Mouse (Mus musculus): ENCODE measurements at regions not wholly inside any gene's neighbourhood (a gene's known extent, or its start where the extent isn't known, plus 50 kb on each side); places are given as distances from the start of the nearest gene placed in this dataset.

DNA sequence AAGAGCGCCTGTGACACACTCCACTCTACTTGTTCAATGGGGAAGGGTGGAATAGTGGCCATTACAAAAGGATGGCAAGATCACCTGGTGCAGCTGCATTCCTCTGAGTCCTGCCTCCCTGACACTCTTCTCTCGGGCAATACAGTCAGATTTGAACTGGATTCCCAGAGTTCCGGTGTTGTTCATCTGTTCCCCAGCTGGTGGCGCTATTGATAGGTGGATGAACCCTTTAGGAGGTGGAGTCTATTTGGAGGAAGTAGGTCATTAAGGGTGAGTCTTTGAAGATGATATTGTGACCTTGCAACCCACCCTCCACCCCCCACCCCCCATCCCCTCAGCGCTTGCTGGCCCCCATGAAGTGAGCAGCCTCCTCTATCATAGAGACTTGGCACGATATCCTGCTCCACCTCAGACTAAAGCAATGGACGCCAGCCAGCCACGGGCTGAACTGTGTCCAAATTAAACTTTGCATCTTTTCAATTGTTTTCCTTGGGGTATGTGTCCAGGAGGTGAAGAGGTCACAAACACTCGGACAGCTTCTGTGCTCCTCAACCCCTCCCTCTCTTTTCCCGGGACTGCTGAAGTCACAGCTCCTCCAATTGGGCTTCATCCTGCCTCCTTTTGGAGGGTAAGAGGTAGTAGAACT lies 138.1 kb upstream of the Mvb12b start:
- H3K27ac ChIP-seq (replicated peaks), result no peak overlapping the region
- 55% methylated on average over 10 of the region's 10 CpGs for WGBS
- ATAC-seq (ENCODE audit: low FRiP score, low TSS enrichment), result no peak
- no peaks in the 10 kb centered on the region for H3K27me3 ChIP-seq (ENCODE audit: control insufficient read depth, insufficient read depth, low read length)
- H3K9me3 ChIP-seq (ENCODE audit: control insufficient read depth, low read length), result no peaks in the 10 kb centered on the region
- no peaks in the 10 kb centered on the region for H3K4me1 ChIP-seq (replicated peaks; ENCODE audit: control insufficient read depth, insufficient read depth)
- no peak for TF ChIP-seq EP300 (optimal IDR thresholded peaks at IDR 0.05)
- peak; percentile 69 for TF ChIP-seq CTCF (IDR thresholded peaks at IDR 0.05; ENCODE audit: low read depth)
- peak; percentile 61 for DNase-seq (ENCODE audit: low spot score)
- H3K36me3 ChIP-seq (ENCODE audit: control insufficient read depth, insufficient read depth, low read length), result no peaks in the 10 kb centered on the region
- no peak overlapping the region for H3K4me2 ChIP-seq (replicated peaks; ENCODE audit: low read depth)
- no peak overlapping the region for H3K9ac ChIP-seq (ENCODE audit: low read length)
- no peak overlapping the region for H3K4me3 ChIP-seq (ENCODE audit: low read depth, low read length)

DNA sequence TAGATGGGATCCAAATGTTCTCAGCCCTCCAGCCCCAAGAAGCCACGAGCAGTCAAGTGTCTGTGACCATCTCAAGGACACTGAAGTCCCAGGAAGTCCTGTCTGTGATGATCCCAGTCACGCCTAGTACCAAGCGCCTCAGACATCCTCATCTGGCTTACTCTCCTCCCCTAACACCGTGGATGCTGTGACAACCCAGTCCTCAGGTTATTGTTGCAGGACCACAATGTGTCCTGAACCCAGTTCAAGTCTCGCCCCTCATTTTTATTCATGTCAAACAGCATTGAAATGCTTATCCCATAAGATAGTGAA lies 129.4 kb upstream of the Mvb12b start:
- 64% methylated on average over 5 of the region's 5 CpGs for WGBS
- H3K9me3 ChIP-seq (ENCODE audit: control insufficient read depth, low read length), result no peaks in the 10 kb centered on the region
- no peak for ATAC-seq (ENCODE audit: low FRiP score, low TSS enrichment)
- TF ChIP-seq CTCF (IDR thresholded peaks at IDR 0.05; ENCODE audit: low read depth) (no peak), EP300 (optimal IDR thresholded peaks at IDR 0.05) (no peak)
- H3K27me3 ChIP-seq (ENCODE audit: control insufficient read depth, insufficient read depth, low read length), result no peaks in the 10 kb centered on the region
- no peak overlapping the region for H3K4me2 ChIP-seq (replicated peaks; ENCODE audit: low read depth)
- no peak overlapping the region for H3K4me3 ChIP-seq (ENCODE audit: low read depth, low read length)
- DNase-seq (ENCODE audit: low spot score), result no peak
- no peak overlapping the region for H3K27ac ChIP-seq (replicated peaks)
- H3K36me3 ChIP-seq (ENCODE audit: control insufficient read depth, insufficient read depth, low read length), result no peaks in the 10 kb centered on the region
- no peaks in the 10 kb centered on the region for H3K4me1 ChIP-seq (replicated peaks; ENCODE audit: control insufficient read depth, insufficient read depth)
- no peak overlapping the region for H3K9ac ChIP-seq (ENCODE audit: low read length)

DNA sequence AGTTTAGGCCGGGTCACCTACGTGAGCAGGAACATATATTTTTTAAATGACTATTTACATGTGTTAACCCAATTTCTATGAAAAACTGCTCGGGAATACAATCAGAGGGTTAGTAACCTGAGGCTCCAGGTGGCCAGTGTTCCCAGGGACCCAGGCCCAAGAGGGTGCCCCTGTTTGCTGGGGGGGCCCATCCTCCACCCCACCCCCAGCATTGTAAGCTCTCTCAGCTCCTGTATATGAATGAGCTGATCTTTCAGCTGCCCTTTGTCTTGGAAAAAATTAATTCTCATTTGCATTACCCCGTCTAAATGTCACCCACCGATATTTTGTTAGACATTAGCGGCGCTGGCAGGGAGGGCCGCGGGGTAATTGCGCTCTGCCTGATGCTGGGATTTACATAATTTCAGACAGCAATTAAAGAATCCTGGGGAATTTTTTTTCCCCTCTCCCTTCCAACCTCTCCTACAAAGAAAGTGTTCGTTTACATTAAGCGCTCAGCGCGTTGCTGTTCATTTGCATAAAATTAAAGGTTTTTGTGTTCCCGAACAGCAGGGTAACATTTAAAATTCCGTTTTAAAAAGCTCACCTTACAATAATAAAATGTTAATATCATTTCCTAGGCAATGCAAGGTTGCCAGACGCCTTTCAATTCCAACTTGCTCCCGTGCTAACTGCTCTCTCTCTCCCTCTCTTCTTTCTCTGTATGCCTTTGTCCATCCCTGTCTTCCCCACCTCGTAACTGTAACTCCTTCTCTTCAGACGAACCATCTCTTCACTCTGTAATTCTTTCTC lies 128.8 kb upstream of the Mvb12b start:
- Histone ChIP-seq H3K4me3 (ENCODE audit: low read depth, low read length) (no peak overlapping the region), H3K9ac (ENCODE audit: low read length) (no peak overlapping the region), H3K27ac (replicated peaks) (no peak overlapping the region), H3K36me3 (ENCODE audit: control insufficient read depth, insufficient read depth, low read length) (no peaks in the 10 kb centered on the region), H3K4me2 (replicated peaks; ENCODE audit: low read depth) (no peak overlapping the region), H3K27me3 (ENCODE audit: control insufficient read depth, insufficient read depth, low read length) (no peaks in the 10 kb centered on the region), H3K4me1 (replicated peaks; ENCODE audit: control insufficient read depth, insufficient read depth) (no peaks in the 10 kb centered on the region), H3K9me3 (ENCODE audit: control insufficient read depth, low read length) (no peaks in the 10 kb centered on the region)
- 58% methylated on average over 20 of the region's 20 CpGs for WGBS
- DNase-seq (ENCODE audit: low spot score) (no peak), ATAC-seq (ENCODE audit: low FRiP score, low TSS enrichment) (no peak)
- TF ChIP-seq EP300 (optimal IDR thresholded peaks at IDR 0.05) (no peak), CTCF (IDR thresholded peaks at IDR 0.05; ENCODE audit: low read depth) (no peak)

DNA sequence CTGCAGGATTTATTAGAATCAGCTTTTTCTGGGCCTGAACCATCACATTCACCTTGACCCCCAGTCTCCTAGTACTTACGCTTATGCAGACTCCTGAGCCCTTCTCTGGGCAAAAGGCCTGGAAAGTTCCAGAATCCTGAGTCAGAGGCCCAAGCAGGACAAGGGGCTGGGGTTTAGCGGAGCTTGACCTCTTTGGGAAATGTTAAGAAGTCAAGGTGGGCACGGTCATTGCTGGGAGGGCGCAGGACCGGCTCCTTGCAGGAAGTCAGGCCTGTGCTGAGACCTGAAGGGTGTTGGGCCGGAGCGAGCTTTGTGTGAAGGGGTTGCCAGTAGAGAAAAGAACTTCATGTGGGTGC lies 127.9 kb upstream of the Mvb12b start:
- WGBS, result 89% methylated on average over 7 of the region's 7 CpGs
- no peaks in the 10 kb centered on the region for H3K36me3 ChIP-seq (ENCODE audit: control insufficient read depth, insufficient read depth, low read length)
- H3K9me3 ChIP-seq (ENCODE audit: control insufficient read depth, low read length), result no peaks in the 10 kb centered on the region
- TF ChIP-seq EP300 (optimal IDR thresholded peaks at IDR 0.05), result no peak
- TF ChIP-seq CTCF (IDR thresholded peaks at IDR 0.05; ENCODE audit: low read depth), result no peak
- H3K9ac ChIP-seq (ENCODE audit: low read length), result no peak overlapping the region
- no peak overlapping the region for H3K4me2 ChIP-seq (replicated peaks; ENCODE audit: low read depth)
- ATAC-seq (ENCODE audit: low FRiP score, low TSS enrichment) (no peak), DNase-seq (ENCODE audit: low spot score) (no peak)
- no peaks in the 10 kb centered on the region for H3K27me3 ChIP-seq (ENCODE audit: control insufficient read depth, insufficient read depth, low read length)
- H3K4me3 ChIP-seq (ENCODE audit: low read depth, low read length), result no peak overlapping the region
- H3K4me1 ChIP-seq (replicated peaks; ENCODE audit: control insufficient read depth, insufficient read depth), result no peaks in the 10 kb centered on the region
- no peak overlapping the region for H3K27ac ChIP-seq (replicated peaks)

DNA sequence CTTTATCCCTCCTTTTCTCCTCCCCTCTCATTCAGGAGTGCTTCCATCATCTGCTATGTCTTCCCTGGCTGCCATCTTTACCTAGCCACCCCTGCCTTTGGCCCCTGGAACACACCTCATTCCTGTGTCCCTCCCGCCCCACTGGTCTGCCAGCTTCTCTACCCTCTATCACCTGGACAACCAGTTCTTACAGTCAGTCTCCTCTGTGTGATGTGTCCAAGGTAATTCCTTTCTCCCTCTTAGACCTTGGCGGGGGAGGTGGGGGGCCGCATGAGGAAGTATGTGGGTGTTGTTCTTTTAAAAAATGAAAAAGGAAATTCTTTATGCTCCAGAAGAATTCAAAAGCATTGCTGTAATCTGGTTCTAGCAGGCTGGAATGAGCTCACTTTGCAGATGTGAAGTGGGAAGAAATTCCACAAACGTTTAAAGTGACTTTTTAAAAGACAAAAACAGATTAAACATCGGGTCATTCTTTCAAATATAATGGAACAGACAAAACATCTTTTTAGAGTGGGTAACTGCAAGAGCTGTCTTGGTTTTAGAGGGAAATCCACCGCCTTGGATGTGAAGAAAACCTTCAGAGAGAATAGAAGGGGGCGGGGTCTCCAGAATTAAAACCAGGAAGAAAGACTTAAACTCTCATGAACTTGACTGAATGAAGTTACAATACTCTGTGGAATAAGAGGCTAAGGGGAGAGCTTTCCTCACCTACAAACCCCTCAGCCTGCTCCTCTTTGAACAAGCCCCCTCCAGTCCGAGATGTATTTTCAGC lies 127.3 kb upstream of the Mvb12b start:
- Histone ChIP-seq H3K27me3 (ENCODE audit: control insufficient read depth, insufficient read depth, low read length) (no peaks in the 10 kb centered on the region), H3K4me2 (replicated peaks; ENCODE audit: low read depth) (no peak overlapping the region), H3K36me3 (ENCODE audit: control insufficient read depth, insufficient read depth, low read length) (no peaks in the 10 kb centered on the region), H3K9ac (ENCODE audit: low read length) (no peak overlapping the region), H3K9me3 (ENCODE audit: control insufficient read depth, low read length) (no peaks in the 10 kb centered on the region), H3K4me3 (ENCODE audit: low read depth, low read length) (no peak overlapping the region), H3K27ac (replicated peaks) (no peak overlapping the region), H3K4me1 (replicated peaks; ENCODE audit: control insufficient read depth, insufficient read depth) (no peaks in the 10 kb centered on the region)
- ATAC-seq (ENCODE audit: low FRiP score, low TSS enrichment) (no peak), DNase-seq (ENCODE audit: low spot score) (no peak)
- WGBS, result 57% methylated on average over 8 of the region's 8 CpGs
- TF ChIP-seq EP300 (optimal IDR thresholded peaks at IDR 0.05) (no peak), CTCF (IDR thresholded peaks at IDR 0.05; ENCODE audit: low read depth) (no peak)

DNA sequence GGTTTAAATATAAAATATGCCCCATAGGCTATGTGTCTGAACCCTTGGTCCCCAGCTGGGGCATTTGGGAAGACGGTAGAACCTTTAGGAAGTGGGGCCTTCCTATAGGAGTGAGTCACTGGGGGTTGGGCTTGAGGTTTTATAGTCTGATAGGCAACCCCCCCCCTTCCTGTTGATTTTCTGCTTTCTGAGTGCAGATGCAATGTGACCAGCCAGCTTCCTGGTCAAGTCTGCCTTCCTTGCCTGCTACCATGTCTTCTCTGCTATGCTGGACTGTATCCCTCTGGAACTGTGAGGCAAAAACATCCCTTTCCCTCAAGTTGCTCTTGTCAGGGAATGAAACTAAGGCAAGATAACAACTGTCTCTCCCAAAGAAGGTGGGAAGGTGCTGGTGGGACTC lies 122.4 kb upstream of the Mvb12b start:
- H3K4me2 ChIP-seq (replicated peaks; ENCODE audit: low read depth), result no peak overlapping the region
- no peak for DNase-seq (ENCODE audit: low spot score)
- no peaks in the 10 kb centered on the region for H3K36me3 ChIP-seq (ENCODE audit: control insufficient read depth, insufficient read depth, low read length)
- H3K4me1 ChIP-seq (replicated peaks; ENCODE audit: control insufficient read depth, insufficient read depth), result no peaks in the 10 kb centered on the region
- no peak for TF ChIP-seq CTCF (IDR thresholded peaks at IDR 0.05; ENCODE audit: low read depth)
- TF ChIP-seq EP300 (optimal IDR thresholded peaks at IDR 0.05), result no peak
- no peak overlapping the region for H3K4me3 ChIP-seq (ENCODE audit: low read depth, low read length)
- no peak overlapping the region for H3K9ac ChIP-seq (ENCODE audit: low read length)
- no peaks in the 10 kb centered on the region for H3K27me3 ChIP-seq (ENCODE audit: control insufficient read depth, insufficient read depth, low read length)
- no peak overlapping the region for H3K27ac ChIP-seq (replicated peaks)
- H3K9me3 ChIP-seq (ENCODE audit: control insufficient read depth, low read length), result no peaks in the 10 kb centered on the region
- WGBS, result 60% methylated on average over 1 of the region's 1 CpGs
- no peak for ATAC-seq (ENCODE audit: low FRiP score, low TSS enrichment)
